Mouse (Mus musculus) forebrain, embryonic 15.5 days (tissue): ENCODE data around the gene Sctr. TPM values are rescaled to one million over a fixed set of nuclear protein-coding genes. Genes with fewer than 3 reads are reported as not detected.
"Not testable (repeated sequence)": the region's sequence is repeated elsewhere in the genome, so short reads cannot be mapped to it uniquely, and the experiment has no call there.

Experiments
- ATAC-seq: fragments of 200-750 bp; cut with Nextera tagmentation; replicated peaks from 2 replicates; pipeline ENCODE4 v1.8.0; 2017; ENCODE audit warnings: mild to moderate bottlenecking, moderate TSS enrichment, moderate library complexity
- H3K27ac ChIP-seq: fragments of 300-500 bp; sonication (generic); replicated peaks from 2 replicates; pipeline ENCODE4 v1.5.1; 2015; ENCODE audit warnings: mild to moderate bottlenecking, inconsistent platforms
- H3K27me3 ChIP-seq: fragments of 300-500 bp; sonication (generic); 2 replicates; pipeline ENCODE4 v1.6.1; 2015; ENCODE audit warnings: inconsistent platforms
- H3K36me3 ChIP-seq: fragments of 300-500 bp; sonication (generic); 2 replicates; pipeline ENCODE4 v1.6.1; 2015; ENCODE audit warnings: mild to moderate bottlenecking, inconsistent platforms
- H3K4me1 ChIP-seq: fragments of 300-500 bp; sonication (generic); 2 replicates; pipeline ENCODE4 v1.6.1; 2015; ENCODE audit warnings: inconsistent platforms
- H3K4me2 ChIP-seq: fragments of 300-500 bp; sonication (generic); replicated peaks from 2 replicates; pipeline ENCODE4 v1.6.1; 2015; ENCODE audit warnings: mild to moderate bottlenecking, inconsistent platforms
- H3K4me3 ChIP-seq: fragments of 300-500 bp; sonication (generic); 2 replicates; pipeline ENCODE4 v1.5.1; 2015; ENCODE audit warnings: mild to moderate bottlenecking, inconsistent platforms
- H3K9ac ChIP-seq: fragments of 300-500 bp; sonication (generic); replicated peaks from 2 replicates; pipeline ENCODE4 v1.6.1; 2015; ENCODE audit warnings: mild to moderate bottlenecking, inconsistent platforms
- H3K9me3 ChIP-seq: fragments of 300-500 bp; sonication (generic); 2 replicates; pipeline ENCODE4 v1.6.1; 2016; ENCODE audit warnings: inconsistent platforms
- WGBS: fragments of 180-500 bp; shearing (Covaris S2); methylation state at CpG from one replicate; pipeline ENCODE4 v1.1.7; 2015; ENCODE audit warnings: mixed read lengths; 5-methylcytosine and 5-hydroxymethylcytosine counted together
- polyA plus RNA-seq: library from polyadenylated mRNA; unstranded; fragments of >200 nt; fragmentation: Nextera tagmentation; extraction: Ambion mirVana; gene quantifications from 2 replicates; pipeline ENCODE4 v1.2.1, GENCODE M21; 2015

The Sctr gene
- polyA plus RNA-seq, 1 experiment from 2014 or later: 0.43 TPM

DNA sequence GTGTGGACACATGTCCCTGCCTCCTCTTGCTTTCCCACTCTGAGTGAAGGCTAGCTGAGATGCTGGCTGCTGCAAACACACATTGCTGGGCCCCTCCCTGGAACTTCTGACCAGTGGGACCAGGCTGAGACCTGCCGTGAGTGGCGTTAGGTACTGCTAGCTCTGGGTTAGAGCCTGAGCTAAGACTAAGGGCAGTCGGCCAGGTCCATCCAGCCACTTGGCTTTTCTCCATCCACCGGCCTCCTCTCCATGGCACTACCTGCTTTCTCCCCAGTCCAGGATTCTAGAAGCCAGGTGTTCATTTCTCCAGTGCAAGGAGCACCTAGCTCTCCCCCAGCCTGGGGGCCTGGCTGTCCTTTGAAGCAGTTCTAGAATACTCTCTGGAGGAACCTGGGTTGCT is 68.2 kb downstream of the Sctr start:
- H3K27me3 ChIP-seq: peaks cover 14% of the 10 kb centered on the region; the same call in 1 of the 2 replicates
- H3K9me3 ChIP-seq: no peaks in the 10 kb centered on the region
- peaks cover 18% of the 10 kb centered on the region for H3K4me1 ChIP-seq
- no peak overlapping the region for H3K9ac ChIP-seq
- no peak overlapping the region for H3K27ac ChIP-seq
- no peak overlapping the region for H3K4me3 ChIP-seq
- H3K4me2 ChIP-seq: no peak overlapping the region
- no peak for ATAC-seq
- H3K36me3 ChIP-seq: no peaks in the 10 kb centered on the region
- 71% methylated on average over 4 of the region's 4 CpGs for WGBS

DNA sequence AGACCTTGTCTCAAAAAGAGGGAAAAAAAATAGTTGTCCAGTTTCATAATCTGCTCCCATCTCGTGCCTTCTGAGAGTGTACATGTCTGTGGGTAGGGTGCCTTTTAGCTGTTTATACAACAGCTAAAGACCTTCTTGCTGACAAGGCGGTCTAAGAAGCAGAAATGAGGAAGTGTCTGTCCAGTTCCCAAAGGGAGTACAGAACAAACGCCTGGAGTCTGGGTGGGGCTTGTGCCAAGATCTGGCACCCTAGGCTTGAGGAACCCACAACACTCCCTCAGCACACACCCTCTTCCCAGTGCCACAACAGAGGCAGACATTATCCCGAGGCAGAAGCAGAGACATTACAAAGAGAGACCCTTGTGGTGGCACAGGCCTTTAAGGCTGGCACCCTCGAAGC is 68.8 kb downstream of the Sctr start:
- H3K9ac ChIP-seq: no peak overlapping the region
- no peak for ATAC-seq
- H3K4me2 ChIP-seq: no peak overlapping the region
- H3K27ac ChIP-seq: no peak overlapping the region
- H3K27me3 ChIP-seq: peaks cover 14% of the 10 kb centered on the region; the same call in 1 of the 2 replicates
- no peaks in the 10 kb centered on the region for H3K9me3 ChIP-seq
- no peak overlapping the region for H3K4me3 ChIP-seq
- 83% methylated on average over 5 of the region's 5 CpGs for WGBS
- peaks cover 18% of the 10 kb centered on the region for H3K4me1 ChIP-seq
- no peaks in the 10 kb centered on the region for H3K36me3 ChIP-seq

DNA sequence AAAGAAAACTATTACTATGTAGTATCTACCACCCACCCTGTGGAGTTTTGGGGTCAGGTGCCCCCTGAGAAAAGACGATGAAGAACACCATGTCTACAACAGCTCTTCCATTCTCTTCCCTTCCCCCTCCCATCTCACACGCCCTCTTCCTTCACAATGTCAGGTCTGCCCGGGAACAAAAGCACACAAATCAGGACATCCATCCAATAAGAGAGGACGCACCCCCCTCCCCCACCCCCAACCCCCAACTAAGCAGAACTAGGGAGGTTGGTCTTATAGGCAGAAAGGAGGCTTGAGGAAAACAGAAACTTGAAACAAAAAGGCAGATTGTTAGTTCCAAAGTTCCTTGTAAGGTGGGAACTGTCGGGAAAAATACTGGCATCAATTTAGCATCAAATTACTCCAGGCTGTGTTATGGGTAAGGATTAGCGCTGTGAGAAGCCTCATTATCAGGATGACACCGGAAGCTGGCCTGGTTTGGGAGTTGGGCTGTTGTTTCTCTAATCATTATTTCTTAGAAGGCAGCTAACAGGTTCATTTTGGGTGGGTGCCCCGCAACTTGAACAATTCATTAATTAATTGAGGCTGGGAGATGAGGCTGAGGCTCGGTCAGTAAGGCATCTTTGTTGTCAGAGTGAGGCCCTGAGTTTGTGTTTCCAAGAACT is 71.2 kb downstream of the Sctr start:
- no peak overlapping the region for H3K9ac ChIP-seq
- peaks cover 16% of the 10 kb centered on the region for H3K4me1 ChIP-seq
- no peak overlapping the region for H3K4me3 ChIP-seq
- H3K27ac ChIP-seq: no peak overlapping the region
- H3K36me3 ChIP-seq: no peaks in the 10 kb centered on the region
- WGBS: 3% methylated on average over 9 of the region's 9 CpGs
- peaks cover 14% of the 10 kb centered on the region; the same call in 1 of the 2 replicates for H3K27me3 ChIP-seq
- no peaks in the 10 kb centered on the region for H3K9me3 ChIP-seq
- ATAC-seq: no peak
- H3K4me2 ChIP-seq: no peak overlapping the region

DNA sequence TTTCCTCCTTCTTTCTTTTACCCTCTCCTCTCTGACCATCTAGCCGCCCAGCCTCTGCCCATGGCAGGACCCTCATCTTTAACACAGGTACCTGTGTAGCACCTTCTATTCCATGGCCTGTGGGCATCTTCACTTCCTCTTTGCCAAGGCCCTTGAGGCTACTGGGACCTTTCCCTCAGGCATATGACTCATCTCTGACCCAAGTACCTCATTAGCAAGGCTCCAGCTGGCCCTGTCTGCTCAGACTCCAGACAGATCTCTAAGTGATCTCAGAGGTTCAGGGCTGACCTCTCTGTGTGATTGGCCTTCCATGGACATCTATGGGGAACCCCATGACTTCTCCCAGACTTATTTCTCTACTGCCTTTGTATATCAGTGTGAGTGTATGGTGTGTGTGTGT is 73.9 kb downstream of the Sctr start:
- Histone ChIP-seq H3K9me3 (no peaks in the 10 kb centered on the region), H3K9ac (no peak overlapping the region), H3K4me1 (peaks cover 4% of the 10 kb centered on the region), H3K36me3 (no peaks in the 10 kb centered on the region), H3K27me3 (no peaks in the 10 kb centered on the region), H3K4me2 (no peak overlapping the region), H3K4me3 (no peak overlapping the region), H3K27ac (no peak overlapping the region)
- WGBS: 97% methylated on average over 1 of the region's 1 CpGs
- ATAC-seq: no peak

DNA sequence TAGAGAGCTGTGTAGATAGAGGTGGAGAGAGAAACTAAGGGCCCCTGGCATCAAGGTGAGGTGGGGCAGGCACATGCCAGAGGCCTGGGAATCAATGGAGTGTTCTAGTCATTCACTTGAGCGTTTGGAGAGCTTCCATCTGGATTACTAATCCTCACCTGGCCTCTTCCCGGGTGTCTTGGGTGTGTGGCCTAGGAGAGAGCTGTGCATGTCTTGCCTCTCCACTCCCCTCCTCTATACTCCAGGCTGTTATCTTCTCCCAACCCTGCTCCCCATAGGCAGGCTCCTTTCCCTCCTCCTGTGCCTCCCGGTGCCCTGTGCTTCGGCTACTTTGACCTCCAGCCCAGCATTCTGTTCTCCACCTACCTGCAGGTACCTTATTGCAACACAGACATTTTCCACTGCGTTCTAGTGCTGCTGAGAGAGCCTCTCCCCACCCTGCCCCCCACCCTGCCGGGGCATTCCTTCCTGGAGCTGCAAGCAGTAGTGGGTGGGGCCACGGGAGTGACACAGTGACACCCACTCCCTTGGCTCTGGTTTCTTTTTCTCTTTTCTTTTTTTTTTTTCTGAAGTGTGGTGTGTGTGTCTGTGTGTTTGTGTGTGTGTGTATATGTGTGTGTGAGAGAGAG is 76.4 kb downstream of the Sctr start:
- Histone ChIP-seq H3K9ac (no peak overlapping the region), H3K9me3 (no peaks in the 10 kb centered on the region), H3K27ac (no peak overlapping the region), H3K4me2 (no peak overlapping the region), H3K4me3 (no peak overlapping the region), H3K27me3 (no peaks in the 10 kb centered on the region), H3K4me1 (no peaks in the 10 kb centered on the region; the same call in 1 of the 2 replicates), H3K36me3 (no peaks in the 10 kb centered on the region)
- 40% methylated on average over 7 of the region's 7 CpGs for WGBS
- ATAC-seq: no peak

DNA sequence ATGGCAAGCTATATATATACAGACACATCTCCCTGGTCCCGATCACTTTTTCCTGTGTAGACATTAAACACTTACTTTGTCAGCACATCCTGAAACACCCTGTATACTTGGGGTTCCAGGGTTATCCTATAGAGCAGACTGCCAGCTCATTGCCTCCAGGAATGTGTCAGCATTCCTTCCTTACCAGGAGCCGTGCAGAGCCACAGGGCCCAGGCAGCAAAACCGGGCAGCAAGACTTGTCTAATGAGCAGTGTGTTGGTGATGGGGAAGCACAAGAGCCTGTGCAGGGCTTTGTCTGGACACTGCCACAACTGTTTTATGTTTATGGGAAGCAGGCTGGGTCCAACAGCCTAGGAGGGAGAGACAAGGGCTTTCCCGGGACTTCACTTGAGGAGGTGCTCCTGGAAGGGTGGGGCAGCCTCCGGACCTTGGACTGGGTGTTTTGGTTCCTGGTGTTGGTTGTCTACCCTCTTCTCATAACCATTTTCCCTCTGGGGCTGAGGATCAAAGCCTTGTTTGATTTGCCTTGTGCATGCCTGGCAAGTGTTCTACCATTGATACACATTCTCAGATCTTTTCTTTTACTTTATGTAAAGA is 77.3 kb downstream of the Sctr start:
- no peaks in the 10 kb centered on the region for H3K27me3 ChIP-seq
- no peak overlapping the region for H3K9ac ChIP-seq
- H3K36me3 ChIP-seq: no peaks in the 10 kb centered on the region
- 61% methylated on average over 5 of the region's 5 CpGs for WGBS
- H3K27ac ChIP-seq: no peak overlapping the region
- no peaks in the 10 kb centered on the region for H3K9me3 ChIP-seq
- no peak overlapping the region for H3K4me3 ChIP-seq
- no peaks in the 10 kb centered on the region for H3K4me1 ChIP-seq
- H3K4me2 ChIP-seq: no peak overlapping the region
- no peak for ATAC-seq

DNA sequence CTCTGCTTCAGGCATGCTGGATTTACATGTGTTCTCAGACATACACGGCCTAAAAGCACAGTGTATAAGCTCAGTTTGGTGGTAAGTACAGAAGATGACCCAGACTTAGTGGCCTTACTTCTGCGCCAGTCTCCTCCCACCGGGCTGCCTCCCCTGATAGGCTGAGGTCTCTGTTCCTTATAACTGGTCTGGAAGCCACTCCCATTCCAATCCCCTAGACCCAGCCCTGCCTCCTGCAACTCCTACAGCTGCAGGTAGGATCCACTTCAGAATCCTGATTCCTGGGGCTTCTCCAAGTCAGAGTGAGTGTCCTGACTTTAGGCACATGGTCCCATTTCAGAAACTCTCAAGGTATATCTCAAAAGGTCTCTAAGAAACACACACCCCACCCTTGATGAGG is 79.0 kb downstream of the Sctr start:
- H3K9me3 ChIP-seq: no peaks in the 10 kb centered on the region
- H3K36me3 ChIP-seq: no peaks in the 10 kb centered on the region
- H3K4me2 ChIP-seq: no peak overlapping the region
- H3K4me1 ChIP-seq: no peaks in the 10 kb centered on the region
- H3K9ac ChIP-seq: no peak overlapping the region
- no peak overlapping the region for H3K27ac ChIP-seq
- no peak for ATAC-seq
- H3K27me3 ChIP-seq: no peaks in the 10 kb centered on the region
- no peak overlapping the region for H3K4me3 ChIP-seq
- 66% methylated on average over 3 of the region's 3 CpGs for WGBS

DNA sequence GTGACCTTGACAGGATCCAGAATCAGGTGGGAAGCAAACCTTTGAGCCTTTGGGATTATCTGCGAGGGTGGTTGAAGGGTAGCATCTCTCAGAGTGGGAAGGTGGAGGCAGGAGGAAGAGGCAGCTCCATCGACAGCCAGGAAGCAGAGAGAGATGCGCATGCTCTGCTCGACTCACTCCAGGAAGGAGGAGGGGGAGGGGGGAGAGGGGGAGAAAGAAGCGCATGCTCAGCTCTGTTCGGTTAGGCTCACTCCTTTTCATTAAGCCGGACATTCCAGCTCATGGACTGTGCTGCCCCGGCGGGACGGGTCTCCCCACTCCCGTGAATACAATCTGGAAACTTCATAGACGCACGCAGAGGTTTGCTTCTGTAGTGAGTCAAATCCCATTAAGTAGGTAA is 80.0 kb downstream of the Sctr start:
- no peak overlapping the region for H3K27ac ChIP-seq
- no peaks in the 10 kb centered on the region for H3K4me1 ChIP-seq
- H3K36me3 ChIP-seq: no peaks in the 10 kb centered on the region
- no peak overlapping the region for H3K9ac ChIP-seq
- no peak overlapping the region for H3K4me3 ChIP-seq
- no peak overlapping the region for H3K4me2 ChIP-seq
- H3K27me3 ChIP-seq: no peaks in the 10 kb centered on the region
- 55% methylated on average over 13 of the region's 13 CpGs for WGBS
- no peak for ATAC-seq
- H3K9me3 ChIP-seq: no peaks in the 10 kb centered on the region

DNA sequence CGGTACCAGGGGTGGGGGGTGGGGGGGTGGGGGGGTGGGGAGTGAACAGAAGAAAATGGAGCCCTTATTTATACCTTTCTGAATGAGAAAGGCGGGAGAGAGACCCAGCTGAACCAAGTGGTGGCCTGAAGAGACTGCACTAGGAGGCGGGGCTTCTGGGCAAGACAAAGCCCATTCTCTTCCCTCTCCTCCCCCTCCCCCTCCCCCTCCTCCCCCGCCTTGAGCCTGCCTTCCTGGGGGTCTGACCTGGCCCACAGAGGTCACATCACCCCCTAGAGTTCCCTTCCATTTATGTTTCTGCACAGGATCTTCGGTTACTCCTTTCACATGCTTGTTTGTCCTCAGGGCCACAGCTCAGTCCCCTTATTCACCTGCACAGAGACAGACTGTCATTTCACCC is 82.5 kb downstream of the Sctr start:
- Histone ChIP-seq H3K9me3 (no peaks in the 10 kb centered on the region), H3K27ac (no peak overlapping the region), H3K4me3 (no peak overlapping the region), H3K4me1 (no peaks in the 10 kb centered on the region), H3K27me3 (no peaks in the 10 kb centered on the region), H3K9ac (no peak overlapping the region), H3K36me3 (no peaks in the 10 kb centered on the region), H3K4me2 (no peak overlapping the region)
- WGBS: 14% methylated on average over 5 of the region's 5 CpGs
- no peak for ATAC-seq

DNA sequence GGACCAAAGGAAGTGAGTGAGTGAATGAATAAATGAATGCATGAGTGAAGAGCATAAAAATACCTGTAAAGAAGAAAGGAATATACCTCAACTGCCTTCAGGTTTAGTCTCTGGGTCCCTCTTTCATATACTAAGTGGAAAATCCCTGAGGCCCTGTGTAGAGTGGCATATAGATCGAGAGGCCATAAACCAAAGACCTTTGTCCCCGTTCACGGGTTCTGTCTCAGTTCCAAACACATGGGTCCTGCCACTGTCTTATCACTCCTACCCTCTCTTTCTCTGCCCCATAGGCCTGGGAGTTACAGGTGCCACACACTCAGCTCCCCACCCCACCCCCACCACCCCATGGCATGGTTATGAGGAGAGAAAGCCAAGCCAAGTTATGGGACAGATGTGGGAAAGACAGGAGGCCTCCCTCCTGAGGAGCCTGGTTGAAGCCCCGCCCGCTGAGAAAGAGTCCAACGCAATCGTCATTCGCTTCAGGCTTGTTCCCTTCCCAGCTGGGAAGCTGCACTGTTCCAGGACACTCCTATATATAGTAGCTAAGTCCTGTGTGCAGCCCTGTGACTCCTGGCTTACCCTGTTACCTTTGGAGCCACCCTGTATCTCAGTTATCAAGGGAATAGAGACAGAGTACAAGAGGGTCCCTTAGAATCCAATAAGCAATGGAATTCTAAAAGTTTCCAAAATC is 84.3 kb downstream of the Sctr start:
- no peaks in the 10 kb centered on the region for H3K36me3 ChIP-seq
- H3K4me2 ChIP-seq: no peak overlapping the region
- no peak overlapping the region for H3K27ac ChIP-seq
- no peaks in the 10 kb centered on the region for H3K9me3 ChIP-seq
- 86% methylated on average over 8 of the region's 8 CpGs for WGBS
- no peak overlapping the region for H3K9ac ChIP-seq
- no peaks in the 10 kb centered on the region for H3K4me1 ChIP-seq
- H3K4me3 ChIP-seq: no peak overlapping the region
- ATAC-seq: no peak
- no peaks in the 10 kb centered on the region for H3K27me3 ChIP-seq

DNA sequence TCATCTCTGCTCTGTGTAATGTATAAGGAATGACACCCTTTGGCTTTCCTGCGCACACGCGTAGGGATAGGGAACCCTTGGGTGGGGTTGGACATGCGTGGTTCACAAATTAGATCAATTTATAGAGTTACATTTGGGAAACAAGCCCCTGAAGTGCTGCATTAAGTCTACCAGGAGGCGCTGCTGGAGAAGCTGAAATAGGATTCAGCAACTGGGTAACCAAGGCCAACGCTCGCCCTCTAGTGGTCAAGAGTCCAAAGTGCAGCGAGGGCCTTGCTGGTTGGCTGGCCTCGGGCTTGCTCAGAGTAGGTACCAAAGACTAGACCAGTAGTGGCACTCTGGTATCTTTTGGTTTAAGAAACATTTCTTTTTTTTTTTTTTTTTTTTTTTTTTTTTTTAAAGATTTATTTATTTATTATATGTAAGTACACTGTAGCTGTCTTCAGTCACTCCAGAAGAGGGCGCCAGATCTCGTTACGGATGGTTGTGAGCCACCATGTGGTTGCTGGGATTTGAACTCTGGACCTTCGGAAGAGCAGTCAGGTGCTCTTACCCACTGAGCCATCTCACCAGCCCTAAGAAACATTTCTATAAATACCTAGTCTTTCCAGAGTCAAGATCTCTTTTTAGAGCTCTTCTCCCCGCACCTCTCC is 86.9 kb downstream of the Sctr start:
- not testable (repeated sequence) for H3K27ac ChIP-seq, H3K4me2 ChIP-seq, H3K4me1 ChIP-seq, H3K4me3 ChIP-seq, H3K27me3 ChIP-seq, H3K9ac ChIP-seq, H3K9me3 ChIP-seq, H3K36me3 ChIP-seq
- peak; percentile 63 for ATAC-seq
- WGBS: 54% methylated on average over 11 of the region's 14 CpGs

DNA sequence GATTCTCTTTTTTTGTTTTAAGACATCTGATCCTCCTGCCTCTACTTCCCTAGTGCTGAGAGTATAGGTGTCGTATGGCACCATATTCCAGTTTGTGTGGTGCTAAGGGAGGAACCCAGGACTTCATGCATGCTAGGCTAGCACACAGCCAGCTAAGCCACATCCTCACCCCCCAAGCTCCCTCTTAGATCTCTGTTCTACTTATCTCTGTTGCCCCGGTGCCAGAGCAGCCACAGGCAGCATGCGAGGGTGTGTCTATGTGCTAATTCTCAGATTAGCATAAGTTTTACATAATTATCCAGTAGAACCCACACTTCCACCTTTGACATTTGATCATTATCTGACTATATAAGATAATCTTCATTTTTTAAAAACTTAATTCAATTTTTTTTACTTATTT is 88.2 kb downstream of the Sctr start:
- no peak overlapping the region for H3K27ac ChIP-seq
- H3K4me1 ChIP-seq: no peaks in the 10 kb centered on the region
- no peaks in the 10 kb centered on the region for H3K9me3 ChIP-seq
- H3K36me3 ChIP-seq: no peaks in the 10 kb centered on the region
- no peak for ATAC-seq
- no peaks in the 10 kb centered on the region for H3K27me3 ChIP-seq
- H3K4me2 ChIP-seq: no peak overlapping the region
- H3K4me3 ChIP-seq: no peak overlapping the region
- H3K9ac ChIP-seq: no peak overlapping the region
- 77% methylated on average over 3 of the region's 3 CpGs for WGBS
